Mouse (Mus musculus) kidney, adult 2 months (tissue): ENCODE data around the gene Oat. TPM values are rescaled to one million over a fixed set of nuclear protein-coding genes. Genes with fewer than 3 reads are reported as not detected.

Source experiments
- DNase-seq: peaks from one replicate; pipeline ENCODE4 v3.0.0; 2021
- H3K27ac ChIP-seq: fragments of 200-500 bp; 2 replicates; pipeline ENCODE4 v1.5.1; 2012; ENCODE audit warnings: low read depth, low read length, control low read depth, inconsistent platforms; ENCODE audit not compliant: insufficient read depth
- H3K27me3 ChIP-seq: fragments of 200-500 bp; replicated peaks from 2 replicates; pipeline ENCODE4 v1.6.1; 2012; ENCODE audit warnings: mild to moderate bottlenecking, moderate library complexity, low read length, inconsistent platforms; ENCODE audit not compliant: control insufficient read depth, insufficient read depth
- H3K36me3 ChIP-seq: fragments of 200-500 bp; 2 replicates; pipeline ENCODE4 v1.6.1; 2012; ENCODE audit warnings: mild to moderate bottlenecking, moderate library complexity, low read length, inconsistent platforms; ENCODE audit not compliant: control insufficient read depth, insufficient read depth
- H3K4me1 ChIP-seq: fragments of 200-500 bp; 2 replicates; pipeline ENCODE4 v1.6.1; 2011; ENCODE audit warnings: low read length; ENCODE audit not compliant: control insufficient read depth, insufficient read depth
- H3K4me3 ChIP-seq: fragments of 200-500 bp; 2 replicates; pipeline ENCODE4 v1.5.1; 2011; ENCODE audit warnings: mild to moderate bottlenecking, low read depth, low read length, control low read depth; ENCODE audit not compliant: insufficient read depth
- CTCF ChIP-seq: fragments of 200-500 bp; conservative IDR thresholded peaks from 2 replicates; pipeline ENCODE4 v1.5.1; 2011; ENCODE audit warnings: low read depth, mild to moderate bottlenecking, control low read depth, low read length, moderate library complexity, mixed read lengths; ENCODE audit not compliant: insufficient read depth, insufficient read length
- POLR2A ChIP-seq: fragments of 200-500 bp; IDR thresholded peaks from one replicate; pipeline ENCODE4 v1.6.1; 2011; ENCODE audit warnings: low read depth, low read length, control low read depth
- WGBS: fragments of 180-500 bp; shearing (Covaris S2); methylation state at CpG from one replicate; pipeline ENCODE4 v1.1.7; 2018; 5-methylcytosine and 5-hydroxymethylcytosine counted together
- polyA plus RNA-seq: library from polyadenylated mRNA; depleted of rRNA; stranded (reverse); fragments of >200 nt; gene quantifications from 2 replicates; pipeline ENCODE4 v1.2.3, GENCODE M21; 2012

Oat gene
- polyA plus RNA-seq, 1 experiment, result 457 TPM

GRCm38 (mm10) chr7:132611530-132611929, 35.3 kb upstream of the Oat start:
- 98% methylated on average over 8 of the region's 8 CpGs for WGBS

GRCm38 (mm10) chr7:132610468-132611318, 34.5 kb upstream of the Oat start, which contains the start of gene Lhpp:
Gene Lhpp (plus strand): TSS chr7:132610638.
- Histone ChIP-seq H3K36me3 (no peaks in the 10 kb centered on the region), H3K4me3 (peak within 1 kb of the TSS; percentile 62), H3K27me3 (no peaks in the 10 kb centered on the region), H3K27ac (no peak within 1 kb of the TSS), H3K4me1 (no peaks in the 10 kb centered on the region)
- WGBS, result 8% methylated on average over 44 of the region's 44 CpGs
- TF ChIP-seq CTCF (no peak), POLR2A (peak; percentile 24)
- DNase-seq, result peak; percentile 80

More at GRCm38 (mm10) chr7:132611530-132611929, 35.3 kb upstream of the Oat start:
- DNase-seq, result no peak
- Histone ChIP-seq H3K27me3 (no peaks in the 10 kb centered on the region), H3K4me1 (no peaks in the 10 kb centered on the region), H3K27ac (no peak overlapping the region), H3K4me3 (no peak overlapping the region), H3K36me3 (no peaks in the 10 kb centered on the region)
- TF ChIP-seq POLR2A, result no peak
- TF ChIP-seq CTCF, result no peak

GRCm38 (mm10) chr7:132608316-132609020, 32.3 kb upstream of the Oat start:
- WGBS, result 89% methylated on average over 4 of the region's 4 CpGs
- no peaks in the 10 kb centered on the region for H3K4me1 ChIP-seq
- H3K27ac ChIP-seq, result no peak overlapping the region
- TF ChIP-seq POLR2A, result no peak
- TF ChIP-seq CTCF, result no peak
- H3K36me3 ChIP-seq, result no peaks in the 10 kb centered on the region
- H3K4me3 ChIP-seq, result no peak overlapping the region
- H3K27me3 ChIP-seq, result no peaks in the 10 kb centered on the region
- no peak for DNase-seq

GRCm38 (mm10) chr7:132605689-132606088, 29.5 kb upstream of the Oat start:
- DNase-seq, result no peak
- 55% methylated on average over 5 of the region's 5 CpGs for WGBS
- no peak for TF ChIP-seq POLR2A
- no peak for TF ChIP-seq CTCF
- Histone ChIP-seq H3K27me3 (no peaks in the 10 kb centered on the region), H3K4me3 (no peak overlapping the region), H3K27ac (no peak overlapping the region), H3K4me1 (no peaks in the 10 kb centered on the region), H3K36me3 (no peaks in the 10 kb centered on the region)

DNA sequence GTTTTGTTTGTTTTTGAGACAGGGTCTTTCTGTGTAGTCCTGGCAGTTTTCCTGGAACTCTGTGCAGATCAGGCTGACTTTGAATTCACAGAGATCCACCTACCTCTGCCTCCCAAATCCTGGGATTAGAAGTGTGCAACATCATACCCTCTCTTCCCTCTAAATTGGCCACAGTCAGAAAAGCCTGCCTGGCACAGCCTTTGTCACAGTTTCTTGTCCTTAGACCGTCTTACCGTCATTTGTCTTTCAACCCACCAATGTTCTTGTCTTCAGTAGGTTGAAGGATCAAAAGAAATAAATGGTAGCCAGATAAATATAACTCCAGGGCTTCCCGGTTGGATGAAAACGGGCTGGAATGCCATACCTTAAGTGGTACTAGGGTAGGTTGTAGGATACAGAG, 28.5 kb upstream of the Oat start:
- 93% methylated on average over 4 of the region's 4 CpGs for WGBS
- H3K27ac ChIP-seq, result no peak overlapping the region
- DNase-seq, result no peak

DNA sequence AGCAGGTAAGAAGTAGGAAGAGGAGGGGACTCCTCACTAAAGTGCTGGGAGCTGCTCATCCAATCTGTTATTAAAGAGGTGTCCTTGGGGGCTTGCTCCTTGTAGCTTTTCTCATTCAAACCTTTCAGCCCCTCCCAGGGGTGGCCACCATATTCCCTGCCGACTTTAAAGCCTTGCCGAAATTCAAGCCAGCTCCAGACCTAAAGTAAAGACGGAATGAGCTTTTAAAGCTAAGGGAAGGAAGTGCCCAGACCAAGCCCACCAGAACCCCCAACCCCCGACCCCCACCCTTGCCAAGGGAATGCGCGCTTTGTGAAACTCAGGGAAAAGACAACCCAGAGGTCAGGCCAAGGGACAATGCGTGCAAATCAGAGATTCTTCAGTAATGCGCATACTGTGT, 24.7 kb upstream of the Oat start:
- WGBS, result 35% methylated on average over 8 of the region's 8 CpGs
- TF ChIP-seq POLR2A, result no peak
- TF ChIP-seq CTCF, result no peak
- H3K4me1 ChIP-seq, result no peaks in the 10 kb centered on the region
- H3K36me3 ChIP-seq, result no peaks in the 10 kb centered on the region
- no peak overlapping the region for H3K4me3 ChIP-seq
- H3K27me3 ChIP-seq, result peaks cover 2% of the 10 kb centered on the region; the same call in 1 of the 2 replicates
- H3K27ac ChIP-seq, result no peak overlapping the region
- DNase-seq, result no peak

More for the DNA sequence above, 28.5 kb upstream of the Oat start:
- H3K36me3 ChIP-seq, result no peaks in the 10 kb centered on the region
- H3K4me1 ChIP-seq, result no peaks in the 10 kb centered on the region
- H3K4me3 ChIP-seq, result no peak overlapping the region
- no peaks in the 10 kb centered on the region for H3K27me3 ChIP-seq
- TF ChIP-seq POLR2A (no peak), CTCF (no peak)

- Histone ChIP-seq H3K27ac (no peak overlapping the region), H3K4me3 (no peak overlapping the region), H3K36me3 (no peaks in the 10 kb centered on the region), H3K27me3 (peaks cover 2% of the 10 kb centered on the region; the same call in 1 of the 2 replicates), H3K4me1 (no peaks in the 10 kb centered on the region)
- DNase-seq, result no peak
- TF ChIP-seq POLR2A (no peak), CTCF (no peak)
- 12% methylated on average over 9 of the region's 9 CpGs for WGBS
These were observed 23.8 kb upstream of the Oat start for GRCm38 (mm10) chr7:132600026-132600425.
